Mouse (Mus musculus) frontal cortex, postnatal 25 days (tissue): ENCODE results near the gene Dzank1.

Experiments
- DNase-seq, 2 experiments: peaks; one replicate each; pipeline ENCODE4 v3.0.0; 2022; ENCODE audit warnings: low spot score in 2 of 2

Dzank1 gene

DNA sequence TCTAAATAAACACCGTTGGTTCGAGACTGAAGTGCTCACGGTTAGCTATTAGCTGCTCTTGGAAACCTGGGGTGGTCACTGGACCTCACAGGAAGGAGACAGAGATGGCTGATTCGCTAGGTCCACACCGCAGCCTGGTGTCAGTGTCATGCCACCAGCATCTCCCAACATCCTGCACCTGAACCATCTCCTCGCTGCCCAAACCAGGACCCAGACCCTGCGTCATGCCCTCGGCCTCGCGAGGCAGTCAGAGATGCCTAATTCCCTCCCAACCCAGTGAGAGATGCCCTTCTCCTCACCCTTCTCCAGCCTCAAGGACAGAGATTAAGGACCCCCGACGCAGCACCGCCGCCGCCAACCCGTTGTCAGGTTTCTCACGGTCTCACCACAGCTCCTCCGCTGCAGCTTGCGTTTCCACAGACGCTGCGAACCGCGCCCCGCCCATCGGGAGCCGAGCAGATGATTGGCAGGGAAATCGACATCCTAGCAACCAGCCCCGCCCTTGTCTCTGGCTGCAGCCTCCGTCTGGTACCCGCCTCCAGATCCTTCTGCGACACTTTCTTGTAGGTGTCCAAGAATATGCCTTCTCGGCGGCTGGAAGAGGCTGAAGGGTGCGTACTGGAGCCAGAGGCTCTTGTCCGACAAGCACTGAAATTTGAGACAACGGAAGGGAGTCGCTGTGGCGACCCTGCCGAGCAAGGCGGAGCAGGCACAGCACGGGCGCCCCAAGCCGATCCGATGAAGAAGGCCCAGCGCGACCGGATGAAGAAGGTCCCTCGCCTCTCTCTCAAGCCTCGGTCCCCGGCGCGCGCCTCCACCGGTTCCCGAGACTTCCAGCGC lies at the start of gene Dzank1, which contains the start of gene Polr3f:
Gene Dzank1, minus strand, starts transcription at position 434 of the 840 bp plus-strand sequence.
Gene Polr3f, plus strand, starts transcription at position 738 of the 840 bp plus-strand sequence.
- DNase-seq, result peak; percentile 96 to 98

GRCm38 (mm10) chr2:144555820-144556552 lies 28.8 kb upstream of the Dzank1 start, which contains the start of gene Sec23b:
Sec23b (plus strand) TSS chr2:144556229.
- DNase-seq, result peak; percentile 95 to 96

GRCm38 (mm10) chr2:144555286-144555819 lies 28.1 kb upstream of the Dzank1 start:
- no peak for DNase-seq

GRCm38 (mm10) chr2:144553905-144554304 lies 26.7 kb upstream of the Dzank1 start:
- DNase-seq, result no peak

DNA sequence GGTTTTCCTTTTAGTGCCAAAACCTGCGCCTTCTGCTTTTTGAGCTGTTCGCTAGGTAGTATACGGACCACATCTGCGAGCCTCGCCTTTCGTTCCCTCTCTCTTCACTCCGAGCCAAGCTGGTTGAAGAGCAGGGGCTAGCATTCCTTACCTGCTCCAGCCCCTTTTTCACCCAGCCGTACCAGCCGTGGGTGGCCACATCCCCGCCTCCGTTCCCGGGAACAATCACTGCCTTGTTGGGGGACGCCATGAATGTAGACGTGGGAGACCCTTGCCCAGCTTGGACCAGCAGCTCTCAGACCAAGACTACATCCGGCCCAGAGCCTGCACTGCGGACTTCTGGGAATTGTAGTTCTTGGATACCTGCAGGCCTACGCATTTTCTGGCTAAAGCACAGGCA lies 23.3 kb upstream of the Dzank1 start, which contains the start of gene Rbbp9:
Gene Rbbp9, minus strand, starts transcription at position 341 of the 400 bp plus-strand sequence.
- peak; percentile 44 for DNase-seq

DNA sequence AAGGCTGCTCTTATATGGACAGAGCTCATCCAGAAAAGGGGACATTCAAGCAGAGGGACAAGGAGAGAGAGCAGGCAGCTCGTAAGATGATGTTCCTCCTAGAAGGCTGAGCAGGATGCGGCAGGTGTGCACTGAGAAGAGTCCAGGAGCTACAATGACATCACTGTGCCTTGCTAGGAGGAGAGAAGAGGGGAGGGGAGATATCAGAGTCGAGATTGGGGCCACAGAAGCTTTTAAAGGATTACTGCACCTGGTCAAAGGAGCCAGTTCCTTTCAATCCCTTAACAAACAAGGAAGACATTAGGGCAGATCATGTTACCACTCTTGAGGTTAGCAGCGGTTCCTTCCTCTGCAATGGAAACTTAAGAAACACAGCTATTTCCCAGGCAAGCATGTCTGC lies 20.3 kb upstream of the Dzank1 start:
- DNase-seq, result no peak

DNA sequence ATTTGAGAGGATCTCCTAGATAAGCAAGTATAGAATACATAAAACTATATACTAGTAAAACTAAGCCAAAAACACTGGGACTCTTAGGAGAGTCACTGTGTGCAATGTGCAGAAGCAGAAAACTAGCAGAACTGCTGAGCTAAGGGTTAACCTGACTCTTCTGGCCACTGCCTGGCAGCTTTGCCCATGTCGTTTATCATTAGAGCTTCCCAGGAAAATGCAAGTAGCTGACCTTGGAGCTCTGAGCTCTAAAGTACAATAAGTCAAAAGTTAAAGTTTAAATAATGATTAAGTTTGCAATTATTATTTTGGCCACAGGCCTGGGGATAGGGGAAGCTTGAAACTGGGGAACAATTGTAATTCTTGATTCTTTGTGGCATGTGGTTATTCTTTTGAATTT lies 18.3 kb upstream of the Dzank1 start:
- DNase-seq, result no peak

DNA sequence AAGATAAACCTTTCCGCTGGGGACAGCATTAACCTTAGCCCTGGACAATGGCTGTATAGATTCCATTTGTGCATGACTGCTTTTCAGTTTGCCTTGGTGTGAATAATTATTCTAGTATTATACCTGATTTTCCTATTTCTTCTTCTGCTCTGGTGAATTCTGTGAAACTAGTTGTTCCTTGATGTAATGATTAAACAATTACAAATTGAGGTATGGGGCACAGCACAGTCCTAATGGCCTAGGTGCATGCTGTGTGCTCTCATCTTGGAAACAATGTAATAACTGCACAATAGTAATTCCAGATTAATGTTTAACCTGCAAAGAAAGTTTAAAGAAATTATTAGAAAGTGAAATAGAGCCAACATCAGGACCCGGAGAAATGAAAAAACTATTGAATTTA lies 17.8 kb upstream of the Dzank1 start:
- no peak for DNase-seq

DNA sequence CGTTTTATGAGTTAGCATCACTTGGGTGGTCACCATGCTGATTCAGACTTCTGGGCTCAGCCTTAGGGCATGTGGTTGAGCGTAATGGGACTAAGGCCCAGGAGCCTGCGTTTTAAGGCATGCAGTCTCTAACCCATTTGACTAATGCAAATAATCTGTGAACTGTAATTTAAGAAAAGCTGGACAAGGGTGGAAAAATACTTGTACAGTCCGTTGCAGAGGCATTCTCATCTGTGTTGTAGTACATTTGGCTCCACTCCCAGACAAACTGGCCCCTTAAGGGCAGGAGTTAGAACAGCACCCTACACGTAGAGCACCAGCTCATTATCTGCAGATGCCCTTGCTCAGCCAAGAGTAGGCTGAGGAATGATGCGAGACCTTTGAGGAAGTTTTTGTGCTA lies 17.4 kb upstream of the Dzank1 start:
- no peak for DNase-seq

GRCm38 (mm10) chr2:144543670-144544069 lies 16.5 kb upstream of the Dzank1 start:
- DNase-seq, result no peak

DNA sequence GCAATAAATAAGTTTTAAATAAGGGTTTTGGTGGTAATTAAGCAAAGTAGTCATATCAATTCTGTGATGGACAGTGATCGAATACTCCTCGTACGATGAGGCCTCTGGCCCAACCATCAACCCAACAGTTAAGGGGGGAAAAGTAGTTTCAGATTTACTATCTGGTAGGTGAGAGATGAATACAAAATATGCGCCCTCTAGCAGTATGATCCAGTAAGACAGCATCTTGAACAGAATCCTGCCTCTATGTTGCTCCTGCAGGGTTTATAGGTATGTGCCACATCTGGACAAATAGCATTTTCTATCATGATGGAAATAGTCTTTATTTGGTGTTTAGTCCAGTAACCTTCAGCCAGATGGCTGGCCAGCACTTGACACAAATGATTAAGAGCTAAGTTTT lies 14.0 kb upstream of the Dzank1 start:
- DNase-seq, result no peak

DNA sequence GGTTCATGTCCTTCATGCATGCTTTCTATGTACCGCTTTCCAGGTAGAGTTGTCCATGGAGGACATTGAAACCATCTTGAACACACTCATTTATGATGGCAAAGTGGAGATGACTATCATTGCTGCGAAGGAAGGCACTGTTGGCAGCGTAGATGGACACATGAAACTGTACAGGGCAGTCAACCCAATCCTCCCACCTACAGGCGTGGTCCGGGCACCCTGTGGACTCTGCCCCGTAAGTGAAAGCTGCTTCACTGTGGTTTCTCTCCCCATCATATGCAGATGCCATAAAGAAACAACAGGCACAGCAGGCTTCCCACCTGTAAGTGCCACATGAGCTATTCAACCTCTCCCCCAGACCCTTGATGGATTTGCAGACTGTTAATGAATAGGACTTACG lies 9.9 kb upstream of the Dzank1 start:
- no peak for DNase-seq

- no peak for DNase-seq
These were observed 584 bp upstream of the Dzank1 start for GRCm38 (mm10) chr2:144527821-144528174.

GRCm38 (mm10) chr2:144525856-144526255 lies 1.4 kb downstream of the Dzank1 start:
- DNase-seq, result peak in 1 of 2 experiments; percentile 26

GRCm38 (mm10) chr2:144519772-144520171 lies 7.4 kb downstream of the Dzank1 start:
- DNase-seq, result no peak

DNA sequence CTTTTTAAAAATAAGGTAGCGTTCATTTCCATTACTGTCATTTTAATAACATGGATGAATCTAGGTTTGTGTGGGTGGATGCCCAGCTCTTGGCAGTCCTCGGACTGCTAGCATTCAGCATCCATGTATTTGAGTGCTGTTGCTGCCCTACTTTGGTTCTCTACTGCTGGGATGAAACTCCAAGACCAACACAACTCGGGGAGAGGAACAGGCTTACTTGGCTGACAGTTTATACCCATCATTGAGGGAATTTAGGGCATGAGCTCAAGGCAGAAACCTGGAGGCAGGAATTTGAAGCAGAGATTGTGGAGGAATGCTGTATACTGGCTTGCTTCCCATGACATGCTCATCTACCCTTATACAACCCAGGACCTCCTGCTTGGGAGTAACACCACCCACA lies 12.6 kb downstream of the Dzank1 start:
- DNase-seq, result no peak

DNA sequence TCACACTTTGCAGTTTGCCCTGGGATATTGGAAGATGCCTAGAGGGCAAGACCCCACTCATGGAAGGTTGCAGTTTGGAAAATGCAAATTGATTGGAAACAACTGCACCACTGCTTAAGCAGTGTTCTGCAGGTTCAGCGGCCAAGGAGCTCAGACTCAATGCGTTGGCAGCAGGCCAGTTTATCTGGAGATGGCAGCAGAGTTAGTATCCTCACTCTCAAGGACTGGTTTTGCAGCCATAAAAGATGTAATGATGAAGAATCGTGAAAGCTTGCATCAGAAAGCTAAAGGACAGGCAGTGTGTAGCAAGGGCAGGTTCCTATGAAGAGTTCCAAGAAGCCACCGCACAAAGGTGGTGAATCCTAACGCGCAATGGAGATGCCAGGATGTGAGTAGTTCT lies 25.1 kb downstream of the Dzank1 start:
- DNase-seq, result no peak

DNA sequence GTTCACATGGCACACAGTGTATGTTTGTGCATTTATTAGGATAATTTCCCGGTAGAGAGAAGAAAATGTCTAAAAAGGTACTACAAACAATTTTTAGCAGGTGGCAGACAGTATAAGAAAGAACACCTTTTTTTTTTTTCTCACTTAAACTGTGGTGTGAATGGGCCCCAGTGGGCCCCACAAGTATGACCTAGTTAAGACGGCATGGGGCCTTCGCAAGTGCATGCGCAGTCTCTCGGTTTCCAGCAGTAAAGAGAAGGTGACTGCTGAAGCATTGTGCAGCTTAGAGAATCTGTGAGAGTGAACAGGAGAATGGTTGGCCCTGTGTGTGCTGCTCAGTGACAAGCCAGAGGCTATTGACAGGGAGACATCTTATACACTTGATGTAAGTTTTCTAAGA lies 37.9 kb downstream of the Dzank1 start:
- no peak for DNase-seq

GRCm38 (mm10) chr2:144487476-144487875 lies 39.7 kb downstream of the Dzank1 start:
- no peak for DNase-seq

- no peak for DNase-seq
These were observed 41.8 kb downstream of the Dzank1 start for GRCm38 (mm10) chr2:144485439-144485838.

DNA sequence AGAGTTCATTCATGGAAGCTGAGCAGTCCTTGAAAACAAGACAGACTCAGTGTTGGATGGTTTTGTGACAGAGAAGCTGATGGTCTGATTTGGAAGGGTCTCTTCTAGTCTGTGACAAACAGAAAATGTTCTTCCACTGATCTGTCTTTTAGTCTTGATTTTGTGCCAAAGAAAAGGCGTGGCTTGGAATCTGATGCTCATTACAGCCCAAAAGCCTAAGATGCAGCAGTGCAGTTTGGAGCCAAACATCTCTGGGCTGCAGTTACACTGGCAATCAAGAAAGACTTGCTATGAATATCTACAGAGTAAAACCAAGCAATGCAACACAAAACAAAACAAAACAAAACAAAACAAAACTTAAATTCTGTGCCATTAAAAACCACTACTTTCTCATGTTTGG lies 43.1 kb downstream of the Dzank1 start:
- DNase-seq, result no peak

GRCm38 (mm10) chr2:144479421-144479820 lies 47.8 kb downstream of the Dzank1 start:
- DNase-seq, result no peak

DNA sequence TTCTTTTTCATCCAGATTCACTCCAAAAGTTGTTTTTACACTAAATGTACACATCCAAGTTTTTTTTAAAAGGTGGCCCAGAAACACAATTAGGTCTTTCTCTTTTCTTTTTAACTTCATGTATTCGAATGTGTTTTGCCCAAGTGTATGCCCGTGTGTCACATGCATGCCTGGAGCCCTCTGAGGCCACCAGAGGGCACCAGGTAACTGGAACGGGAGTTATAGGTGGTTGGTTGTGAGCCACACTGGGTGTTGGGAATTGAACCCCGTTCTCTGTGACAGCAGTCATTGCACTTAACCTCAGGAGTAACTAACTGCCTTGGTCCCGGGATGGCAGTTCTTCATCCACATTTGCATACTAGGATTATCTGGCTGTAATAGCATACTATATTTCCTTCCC lies 60.0 kb downstream of the Dzank1 start:
- DNase-seq, result no peak
